ENCODE assay signal across 8 mouse cellular contexts in genomic region chr2:25983159-25983907, GRCm38 (mm10). TPM values are rescaled to one million over a fixed set of nuclear protein-coding genes. Genes with fewer than 3 reads are reported as not detected.
A peak's percentile ranks its signal among the peaks of the same experiment; 100 is the strongest.
DNase-seq lines count a peak whose midpoint lies in the region; ATAC-seq lines count a peak whose summit lies in the region.

TSS of gene Camsap1 (minus strand) at chr2:25983282.

- H3K4me3 ChIP-seq in brown adipose tissue, adult 24 weeks (ENCODE audit: insufficient read depth, low read depth, low read length) = peak within 1 kb of the TSS; percentile 73
- peak within 1 kb of the TSS; percentile 96 for H3K4me3 ChIP-seq in heart, embryonic 13.5 days
- H3K4me3 ChIP-seq in liver, embryonic 12.5 days = peak within 1 kb of the TSS; percentile 95
- H3K4me3 ChIP-seq in stomach, embryonic 15.5 days (replicated peaks) = peak within 1 kb of the TSS; percentile 97

- peak within 1 kb of the TSS; percentile 98 for H3K9ac ChIP-seq in heart, embryonic 13.5 days
- peak within 1 kb of the TSS; percentile 97 for H3K9ac ChIP-seq in liver, embryonic 12.5 days
- H3K9ac ChIP-seq in stomach, embryonic 15.5 days = peak within 1 kb of the TSS; percentile 78

- peak within 1 kb of the TSS; percentile 97 for H3K4me2 ChIP-seq in heart, embryonic 13.5 days
- H3K4me2 ChIP-seq in liver, embryonic 12.5 days = peak within 1 kb of the TSS; percentile 96
- peak within 1 kb of the TSS; percentile 85 for H3K4me2 ChIP-seq in stomach, embryonic 15.5 days

- peak; percentile 100 for ATAC-seq in heart, embryonic 13.5 days (ENCODE audit: extremely low read depth, insufficient number of reproducible peaks, low FRiP score, low TSS enrichment)
- ATAC-seq in liver, embryonic 12.5 days = peak; percentile 99
- ATAC-seq in stomach, embryonic 15.5 days (ENCODE audit: insufficient read depth, low FRiP score, low read depth) = peak; percentile 100

- H3K9me3 ChIP-seq in heart, embryonic 13.5 days = no peaks in the 10 kb centered on the region
- H3K9me3 ChIP-seq in liver, embryonic 12.5 days (replicated peaks) = no peaks in the 10 kb centered on the region
- H3K9me3 ChIP-seq in stomach, embryonic 15.5 days = no peaks in the 10 kb centered on the region

- DNase-seq in CD4-positive, CD25-positive, alpha-beta regulatory T cell, adult 2 months (ENCODE audit: low read depth, low spot score) = peak; percentile 99
- peak; percentile 97 for DNase-seq in fat pad, adult 2 months (ENCODE audit: extremely low read depth, low read depth, low spot score)
- DNase-seq in kidney, postnatal 10 days = peak; percentile 100
- peak; percentile 100 for DNase-seq in natural killer cell, adult 2 months (ENCODE audit: low spot score in 2 of 2)

- no peak within 1 kb of the TSS for H3K27ac ChIP-seq in brown adipose tissue, adult 24 weeks (replicated peaks; ENCODE audit: low read depth, low read length)
- H3K27ac ChIP-seq in heart, embryonic 13.5 days (replicated peaks) = peak within 1 kb of the TSS; percentile 89
- peak within 1 kb of the TSS; percentile 91 for H3K27ac ChIP-seq in liver, embryonic 12.5 days
- peak within 1 kb of the TSS; percentile 85 for H3K27ac ChIP-seq in stomach, embryonic 15.5 days

- no peaks in the 10 kb centered on the region for H3K27me3 ChIP-seq in heart, embryonic 13.5 days (replicated peaks)
- H3K27me3 ChIP-seq in liver, embryonic 12.5 days (replicated peaks) = peaks cover 28% of the 10 kb centered on the region
- no peaks in the 10 kb centered on the region for H3K27me3 ChIP-seq in stomach, embryonic 15.5 days (replicated peaks)

- WGBS in heart, embryonic 13.5 days = under 1% methylated on average over 56 of the region's 64 CpGs
- WGBS in liver, embryonic 12.5 days (ENCODE audit: insufficient replicate concordance) = under 1% methylated on average over 37 of the region's 64 CpGs
- WGBS in stomach, embryonic 15.5 days = under 1% methylated on average over 47 of the region's 64 CpGs

- H3K4me1 ChIP-seq in brown adipose tissue, adult 24 weeks (ENCODE audit: control insufficient read depth, insufficient read depth, insufficient read length, low read length) = peaks cover 5% of the 10 kb centered on the region
- peaks cover 49% of the 10 kb centered on the region for H3K4me1 ChIP-seq in heart, embryonic 13.5 days
- H3K4me1 ChIP-seq in liver, embryonic 12.5 days = peaks cover 54% of the 10 kb centered on the region
- H3K4me1 ChIP-seq in stomach, embryonic 15.5 days = peaks cover 21% of the 10 kb centered on the region

- H3K36me3 ChIP-seq in heart, embryonic 13.5 days = no peaks in the 10 kb centered on the region
- 0 out of 2 replicates have a peak, but pooled peaks cover 4% of the 10 kb centered on the region for H3K36me3 ChIP-seq in liver, embryonic 12.5 days
- H3K36me3 ChIP-seq in stomach, embryonic 15.5 days = no peaks in the 10 kb centered on the region

RNA-seq across cellular contexts. Expression of gene Camsap1, which starts in this region (rescaled TPM):
- 2.4 and 8.2 TPM in 2 replicates for polyA plus RNA-seq in brown adipose tissue, adult 24 weeks (2012; ENCODE audit: insufficient read depth, insufficient read length, missing spikeins)
- 6.6 and 11.6 TPM in 2 replicates for polyA plus RNA-seq in heart, embryonic 13.5 days (2015; fragmentation: Nextera tagmentation; extraction: Ambion mirVana)
- polyA plus RNA-seq in liver, embryonic 12.5 days (2016; fragmentation: Nextera tagmentation; extraction: Ambion mirVana) = 13.0 and 13.5 TPM in 2 replicates
- 18.6 and 19.0 TPM in 2 replicates for polyA plus RNA-seq in stomach, embryonic 15.5 days (2015; fragmentation: Nextera tagmentation; extraction: Ambion mirVana)
